Mouse (Mus musculus) macrophage (primary cell): ENCODE measurements around the gene Gm10354. TPM values are rescaled to one million over a fixed set of nuclear protein-coding genes. Genes with fewer than 3 reads are reported as not detected.
"Not testable (repeated sequence)": the region's sequence is repeated elsewhere in the genome, so short reads cannot be mapped to it uniquely, and the experiment has no call there.

Source experiments
- H3K27ac ChIP-seq: fragments of 350-480 bp; formaldehyde crosslinking; 2 replicates; pipeline ENCODE4 v1.9.0; 2021
- H3K36me3 ChIP-seq: fragments of 350-480 bp; formaldehyde crosslinking; 2 replicates; pipeline ENCODE4 v1.9.0; 2021; ENCODE audit errors: inconsistent target
- H3K4me3 ChIP-seq: fragments of 350-480 bp; formaldehyde crosslinking; 2 replicates; pipeline ENCODE4 v1.9.0; 2021; ENCODE audit errors: inconsistent target
- H3K79me2 ChIP-seq: fragments of 350-480 bp; formaldehyde crosslinking; 2 replicates; pipeline ENCODE4 v1.9.0; 2021; ENCODE audit errors: inconsistent target
- WGBS: methylation state at CpG from one replicate; pipeline ENCODE4 v1.1.7; 2026; ENCODE audit warnings: inconsistent platforms; ENCODE audit not compliant: missing documents; 5-methylcytosine and 5-hydroxymethylcytosine counted together
- polyA plus RNA-seq: library from polyadenylated mRNA; stranded (reverse); fragments of 250-400 nt; gene quantifications from 3 replicates; pipeline ENCODE4 v1.2.4, GENCODE M21; 2018; ENCODE audit warnings: inconsistent platforms

Gene Gm10354
- polyA plus RNA-seq, 1 experiment from 2014 or later: not detected

DNA sequence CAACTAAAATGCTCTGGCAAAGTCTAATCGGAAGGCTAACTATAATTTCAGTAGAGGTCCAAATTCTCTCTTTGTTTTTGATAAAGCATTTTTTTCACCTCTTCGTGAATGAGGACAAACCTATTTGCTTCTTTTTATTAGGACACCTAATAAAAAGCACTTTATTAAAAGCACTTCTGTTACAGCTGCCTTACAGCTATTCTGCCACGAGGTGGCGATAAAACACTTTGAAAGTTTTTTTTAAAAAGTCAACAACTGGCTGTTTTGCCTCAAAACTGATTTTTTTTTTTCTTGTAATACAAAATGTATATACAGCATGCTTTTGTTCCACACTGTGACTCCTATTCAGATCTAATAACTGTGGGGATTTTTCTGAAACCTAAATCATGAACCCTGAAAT, 51.7 kb downstream of the Gm10354 start:
- not testable (repeated sequence) for H3K4me3 ChIP-seq, H3K36me3 ChIP-seq
- WGBS: 33% methylated on average over 4 of the region's 4 CpGs

More for the DNA sequence above, 51.7 kb downstream of the Gm10354 start:
- not testable (repeated sequence) for H3K79me2 ChIP-seq, H3K27ac ChIP-seq

Other genes with a start within 250 kb of the Gm10354 start
- gene Gm9758, start 64.0 kb downstream of the Gm10354 start, polyA plus RNA-seq: not detected in 3 replicates
- not detected in 3 replicates for gene Speer4e, start 40.5 kb downstream of the Gm10354 start, polyA plus RNA-seq
- gene Gm17019, start 54.1 kb upstream of the Gm10354 start, polyA plus RNA-seq: not detected in 3 replicates